Mouse (Mus musculus): ENCODE measurements around the gene Inpp5a.
A peak's percentile ranks its signal among the peaks of the same experiment; 100 is the strongest.

Inpp5a gene

GRCm38 (mm10) chr7:139582595-139582994 is 193.7 kb downstream of the Inpp5a start, which contains the start of gene Nkx6-2:
TSS of gene Nkx6-2 (minus strand) at chr7:139582797.
- no peak for DNase-seq (ENCODE audit: low read depth)

GRCm38 (mm10) chr7:139583094-139583737 is 194.3 kb downstream of the Inpp5a start:
- no peak for DNase-seq (ENCODE audit: low read depth)

DNA sequence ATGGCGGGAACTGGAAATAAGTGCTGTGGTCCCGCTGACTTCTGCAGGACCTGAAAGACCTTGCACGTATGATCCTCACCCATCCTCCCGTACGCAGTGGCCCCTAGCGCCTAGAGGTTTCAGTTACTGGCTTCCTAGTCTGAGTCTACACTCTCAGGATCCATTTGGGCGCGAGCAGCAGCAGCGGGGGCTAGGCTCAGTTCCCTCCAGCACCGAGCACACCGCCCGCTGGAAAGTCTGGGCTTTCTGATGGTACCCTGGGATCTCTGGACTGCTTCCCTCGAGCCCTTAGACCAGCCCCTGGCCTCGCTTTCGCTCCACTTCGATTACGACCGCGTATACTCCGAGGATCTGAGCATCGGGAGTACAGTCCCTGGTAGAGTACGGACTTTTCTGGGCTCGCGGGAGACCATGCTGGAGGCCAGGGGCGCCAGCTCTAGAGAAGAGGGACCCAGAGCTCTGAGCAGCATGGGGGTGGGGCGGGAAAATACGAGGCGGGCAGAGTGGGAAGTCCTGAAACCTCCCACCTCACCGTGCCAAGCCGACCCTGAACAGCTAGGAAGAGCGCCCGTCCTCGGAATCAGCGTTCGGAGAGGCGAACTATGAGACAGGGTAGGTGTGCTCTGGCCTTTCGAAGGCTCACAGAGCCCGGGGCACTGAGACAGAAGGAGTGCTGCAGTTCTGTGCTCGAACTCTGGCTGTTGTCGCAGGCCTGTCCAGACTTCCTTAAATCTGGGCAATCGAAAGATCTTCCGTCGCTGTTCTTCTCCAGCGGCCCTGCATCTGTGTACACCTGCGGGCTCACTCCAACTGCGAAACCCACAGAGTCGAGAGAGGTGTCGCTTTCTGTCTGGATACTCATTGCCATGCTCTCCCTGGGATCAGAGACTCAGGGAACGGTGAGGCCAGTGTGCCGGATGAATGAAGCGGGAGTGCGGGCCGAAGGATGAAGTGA is 195.6 kb downstream of the Inpp5a start:
- DNase-seq (ENCODE audit: low read depth): no peak

GRCm38 (mm10) chr7:139585183-139585821 is 196.4 kb downstream of the Inpp5a start:
- DNase-seq (ENCODE audit: low read depth): peak; percentile 9

DNA sequence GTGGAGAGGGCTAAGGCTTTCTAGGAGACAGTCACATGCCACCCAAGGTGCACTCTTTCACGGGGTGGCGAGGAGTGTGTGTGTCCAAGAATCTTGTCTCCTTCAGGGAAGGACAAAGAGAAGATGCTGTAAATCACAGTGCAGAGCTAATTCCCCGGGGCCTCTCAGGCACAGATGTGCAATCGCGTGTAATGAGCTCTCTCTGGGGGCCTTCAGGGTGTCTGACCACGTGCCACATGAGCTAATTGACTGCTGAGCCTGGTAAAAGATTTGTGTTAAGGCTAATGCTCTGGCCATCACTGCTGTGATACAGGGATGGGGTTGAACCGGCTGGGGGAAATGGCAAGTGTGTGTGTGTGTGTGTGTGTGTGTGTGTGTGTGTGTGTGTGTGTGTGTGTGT is 199.0 kb downstream of the Inpp5a start:
- no peak for DNase-seq (ENCODE audit: low read depth)

- DNase-seq (ENCODE audit: low read depth): peak; percentile 55
These were observed 201.4 kb downstream of the Inpp5a start for GRCm38 (mm10) chr7:139590302-139590701.

DNA sequence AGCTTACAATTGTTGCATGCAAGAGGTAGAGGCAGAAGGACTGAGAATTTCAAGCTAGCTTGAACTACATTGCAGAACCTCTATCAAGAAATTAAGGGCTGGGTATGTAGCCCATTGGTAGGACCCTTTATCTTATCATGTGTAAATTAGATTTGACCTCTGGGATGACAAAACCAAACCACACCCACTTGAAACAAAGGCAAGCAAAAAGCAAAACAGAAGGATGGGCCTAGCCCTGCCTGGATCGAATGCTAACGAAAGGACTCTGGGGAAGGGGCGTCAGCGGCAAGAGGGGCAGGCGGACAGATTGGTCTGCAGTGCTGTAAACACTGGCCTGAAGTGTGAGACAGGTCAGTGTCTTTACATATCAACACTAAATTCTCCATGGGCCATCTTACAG is 202.4 kb downstream of the Inpp5a start:
- DNase-seq (ENCODE audit: low read depth): no peak

GRCm38 (mm10) chr7:139595311-139595710 is 206.4 kb downstream of the Inpp5a start:
- DNase-seq (ENCODE audit: low read depth): no peak

DNA sequence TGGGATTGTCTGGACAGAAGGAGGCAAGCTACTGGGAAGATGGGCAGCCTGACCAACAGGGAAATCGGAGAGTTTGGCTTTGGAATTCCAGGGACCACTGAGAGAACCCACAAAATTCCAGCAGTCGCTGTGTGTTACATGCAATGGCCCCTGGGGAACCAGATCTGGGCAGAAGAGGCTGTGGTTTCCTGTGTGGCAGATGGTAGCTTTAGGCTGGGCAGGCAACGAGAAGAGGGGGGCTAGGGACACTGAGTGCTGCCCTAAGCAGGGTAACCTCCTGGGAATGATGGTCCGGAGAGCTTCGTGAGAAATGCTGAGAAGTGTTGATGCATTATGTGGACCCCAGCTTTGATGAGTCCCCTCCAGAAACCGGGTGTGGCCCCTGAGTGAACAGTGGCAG is 207.0 kb downstream of the Inpp5a start:
- DNase-seq (ENCODE audit: low read depth): no peak

- no peak for DNase-seq (ENCODE audit: low read depth)
These were observed 221.4 kb downstream of the Inpp5a start for GRCm38 (mm10) chr7:139610328-139610727.

DNA sequence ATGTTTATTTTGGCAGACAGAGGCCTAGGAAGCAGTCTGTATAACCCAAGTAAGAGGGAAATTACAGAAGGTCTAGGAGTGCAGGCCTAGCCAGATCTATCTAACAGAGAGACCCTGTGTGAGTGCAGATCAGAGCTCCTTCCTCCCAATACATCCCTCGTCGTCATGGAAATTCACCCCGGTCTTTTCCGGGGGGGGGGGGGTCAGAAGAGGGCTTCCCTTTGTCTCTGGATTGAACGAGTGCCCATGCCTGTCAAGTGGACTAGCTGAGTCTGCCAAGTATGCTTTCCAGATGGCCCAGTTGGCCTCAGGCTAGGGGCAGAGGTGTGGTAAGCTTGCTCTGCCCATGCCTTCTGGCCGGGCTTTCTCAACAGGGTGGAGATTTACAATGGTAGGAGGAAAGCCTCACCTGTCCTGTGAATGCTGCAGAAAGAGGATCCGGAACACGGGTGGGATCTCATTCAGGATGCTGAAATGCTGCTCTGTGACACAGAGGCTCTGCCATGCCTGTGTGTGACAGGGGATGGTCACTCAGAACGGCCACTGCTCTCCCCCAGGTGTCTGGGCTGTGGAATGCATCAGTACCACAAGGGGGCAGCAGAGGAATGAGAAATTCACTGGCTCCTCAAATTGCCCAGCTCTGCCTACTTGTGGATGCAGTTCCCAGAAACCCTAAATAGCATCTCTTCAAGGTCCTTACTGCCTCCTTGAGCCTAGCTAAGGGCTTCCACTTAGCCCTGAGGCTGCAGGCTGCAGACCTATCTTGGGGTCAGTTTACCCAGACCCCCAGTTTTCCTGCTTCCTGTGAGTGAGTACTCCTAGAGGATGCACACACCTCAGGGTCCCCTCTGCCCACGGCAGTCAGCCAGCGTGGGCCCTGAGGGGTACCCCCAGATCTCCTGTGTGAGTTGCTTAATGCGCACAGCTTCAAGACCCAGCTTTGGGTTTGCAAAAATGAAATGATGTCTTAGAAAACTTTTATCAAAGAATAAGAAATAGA is 227.2 kb downstream of the Inpp5a start:
- DNase-seq (ENCODE audit: low read depth): peak; percentile 73

DNA sequence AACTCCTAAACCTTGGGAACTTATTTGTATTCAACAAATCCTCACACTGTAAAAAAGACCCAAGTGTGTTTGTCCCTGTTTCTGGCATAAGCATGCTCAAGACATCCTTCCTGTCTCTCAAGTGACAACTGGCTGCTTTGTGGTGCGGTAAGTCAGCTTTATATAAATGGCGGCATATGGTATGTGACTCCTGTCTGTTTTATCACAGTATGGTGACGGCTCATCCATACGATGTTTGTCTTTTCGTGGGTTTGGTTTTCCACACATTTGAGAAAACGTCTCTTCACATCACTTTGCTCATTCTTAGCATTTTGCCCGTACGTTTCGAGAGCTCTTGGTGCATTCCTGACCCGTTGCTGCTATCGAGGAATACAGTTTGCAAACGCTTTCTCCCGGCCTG is 233.7 kb downstream of the Inpp5a start:
- no peak for DNase-seq (ENCODE audit: low read depth)

GRCm38 (mm10) chr7:139625156-139625555 is 236.2 kb downstream of the Inpp5a start:
- no peak for DNase-seq (ENCODE audit: low read depth)
